Mouse (Mus musculus): ENCODE results near the gene Olfr769. TPM values are rescaled to one million over a fixed set of nuclear protein-coding genes. Genes with fewer than 3 reads are reported as not detected.
A peak's percentile ranks its signal among the peaks of the same experiment; 100 is the strongest.
"Not testable (repeated sequence)": the region's sequence is repeated elsewhere in the genome, so short reads cannot be mapped to it uniquely, and the experiment has no call there.

The Olfr769 gene
- polyA plus RNA-seq (2012; ENCODE audit: insufficient read depth, low replicate concordance): not detected in 2 replicates

- no peaks in the 10 kb centered on the region for H3K27me3 ChIP-seq (replicated peaks)
- peaks cover 8% of the 10 kb centered on the region; the same call in 1 of the 2 replicates for H3K9me3 ChIP-seq
- H3K4me1 ChIP-seq: no peaks in the 10 kb centered on the region
- H3K4me3 ChIP-seq (replicated peaks): no peak within 1 kb of the TSS
- no peaks in the 10 kb centered on the region for H3K36me3 ChIP-seq (replicated peaks; ENCODE audit: low read length)
- TF ChIP-seq FLI1 (IDR thresholded peaks at IDR 0.05; ENCODE audit: low read length) (no peak), GATA1 (IDR thresholded peaks at IDR 0.05; ENCODE audit: borderline replicate concordance, low read length) (no peak)
Observed at GRCm38 (mm10) chr10:129117761-129118160, at the start of gene Olfr769. Gene Olfr769 (minus strand): TSS chr10:129117861.

- no peaks in the 10 kb centered on the region for H3K27me3 ChIP-seq (replicated peaks)
- H3K36me3 ChIP-seq (replicated peaks; ENCODE audit: low read length): no peaks in the 10 kb centered on the region
- TF ChIP-seq FLI1 (IDR thresholded peaks at IDR 0.05; ENCODE audit: low read length) (no peak), GATA1 (IDR thresholded peaks at IDR 0.05; ENCODE audit: borderline replicate concordance, low read length) (no peak)
- H3K9me3 ChIP-seq: no peaks in the 10 kb centered on the region
- no peak within 1 kb of the TSS for H3K4me3 ChIP-seq (replicated peaks)
- H3K4me1 ChIP-seq: no peaks in the 10 kb centered on the region
Observed at GRCm38 (mm10) chr10:129164651-129165050, 47.0 kb upstream of the Olfr769 start, which contains the start of gene Olfr771. Gene Olfr771 (minus strand): TSS chr10:129164751.

- Histone ChIP-seq H3K9me3 (no peaks in the 10 kb centered on the region), H3K4me1 (no peaks in the 10 kb centered on the region), H3K36me3 (replicated peaks; ENCODE audit: low read length) (no peaks in the 10 kb centered on the region), H3K27me3 (replicated peaks) (no peaks in the 10 kb centered on the region), H3K4me3 (replicated peaks) (no peak within 1 kb of the TSS)
- TF ChIP-seq FLI1 (IDR thresholded peaks at IDR 0.05; ENCODE audit: low read length) (no peak), GATA1 (IDR thresholded peaks at IDR 0.05; ENCODE audit: borderline replicate concordance, low read length) (no peak)
Observed at GRCm38 (mm10) chr10:129138898-129139297, 21.2 kb upstream of the Olfr769 start, which contains the start of gene Olfr770. Gene Olfr770 (minus strand): TSS chr10:129138998.

- Histone ChIP-seq H3K4me3 (replicated peaks) (no peak overlapping the region), H3K27me3 (replicated peaks) (no peaks in the 10 kb centered on the region), H3K9me3 (peaks cover 12% of the 10 kb centered on the region), H3K4me1 (no peaks in the 10 kb centered on the region), H3K36me3 (replicated peaks; ENCODE audit: low read length) (no peaks in the 10 kb centered on the region)
- TF ChIP-seq FLI1 (IDR thresholded peaks at IDR 0.05; ENCODE audit: low read length): no peak
- peak; percentile 13; the same call in 1 of the 3 replicates for TF ChIP-seq GATA1 (IDR thresholded peaks at IDR 0.05; ENCODE audit: borderline replicate concordance, low read length)
Observed at GRCm38 (mm10) chr10:129115146-129115545, 2.5 kb downstream of the Olfr769 start.

GRCm38 (mm10) chr10:129101231-129101630 lies 16.4 kb downstream of the Olfr769 start:
- Histone ChIP-seq H3K27me3 (replicated peaks) (no peaks in the 10 kb centered on the region), H3K4me3 (replicated peaks) (no peak overlapping the region), H3K9me3 (peaks cover 3% of the 10 kb centered on the region; the same call in 1 of the 2 replicates), H3K36me3 (replicated peaks; ENCODE audit: low read length) (no peaks in the 10 kb centered on the region), H3K4me1 (no peaks in the 10 kb centered on the region)
- no peak for TF ChIP-seq GATA1 (IDR thresholded peaks at IDR 0.05; ENCODE audit: borderline replicate concordance, low read length)
- no peak for TF ChIP-seq FLI1 (IDR thresholded peaks at IDR 0.05; ENCODE audit: low read length)

GRCm38 (mm10) chr10:129099275-129099674 lies 18.4 kb downstream of the Olfr769 start, which contains the start of gene Olfr768:
Gene Olfr768 (minus strand): TSS chr10:129099375.
- Histone ChIP-seq H3K27me3 (replicated peaks) (no peaks in the 10 kb centered on the region), H3K4me3 (replicated peaks) (no peak within 1 kb of the TSS), H3K9me3 (peaks cover 3% of the 10 kb centered on the region; the same call in 1 of the 2 replicates), H3K4me1 (no peaks in the 10 kb centered on the region), H3K36me3 (replicated peaks; ENCODE audit: low read length) (no peaks in the 10 kb centered on the region)
- TF ChIP-seq GATA1 (IDR thresholded peaks at IDR 0.05; ENCODE audit: borderline replicate concordance, low read length) (no peak), FLI1 (IDR thresholded peaks at IDR 0.05; ENCODE audit: low read length) (no peak)

GRCm38 (mm10) chr10:129082810-129083209 lies 34.9 kb downstream of the Olfr769 start, which contains the start of gene Olfr767:
Gene Olfr767 (minus strand): TSS chr10:129082910.
- H3K9me3 ChIP-seq; H3K36me3 ChIP-seq (replicated peaks; ENCODE audit: low read length); H3K27me3 ChIP-seq (replicated peaks); H3K4me3 ChIP-seq (replicated peaks); H3K4me1 ChIP-seq: not testable (repeated sequence)

- Histone ChIP-seq H3K4me1 (no peaks in the 10 kb centered on the region), H3K4me3 (replicated peaks) (no peak within 1 kb of the TSS)
- TF ChIP-seq GATA1 (IDR thresholded peaks at IDR 0.05; ENCODE audit: borderline replicate concordance, low read length) (no peak), FLI1 (IDR thresholded peaks at IDR 0.05; ENCODE audit: low read length) (no peak)
Observed at GRCm38 (mm10) chr10:129068877-129069276, 48.8 kb downstream of the Olfr769 start, which contains the start of gene Olfr766-ps1. Gene Olfr766-ps1 (minus strand): TSS chr10:129068977.

More at GRCm38 (mm10) chr10:129068877-129069276, 48.8 kb downstream of the Olfr769 start, which contains the start of gene Olfr766-ps1:
- Histone ChIP-seq H3K9me3 (0 out of 2 replicates have a peak, but pooled peaks cover 3% of the 10 kb centered on the region), H3K36me3 (replicated peaks; ENCODE audit: low read length) (no peaks in the 10 kb centered on the region), H3K27me3 (replicated peaks) (no peaks in the 10 kb centered on the region)

Other genes starting within 250 kb of the Olfr769 start
- gene Gdf11, start 226.1 kb downstream of the Olfr769 start, polyA plus RNA-seq (2012; ENCODE audit: insufficient read depth, low replicate concordance): 0.18 TPM in 1 of 2 replicates, not detected in the other
- gene Cd63, start 216.9 kb downstream of the Olfr769 start, polyA plus RNA-seq (2012; ENCODE audit: insufficient read depth, low replicate concordance): 17.7 and 57.2 TPM in 2 replicates
- gene Rdh5, start 195.0 kb downstream of the Olfr769 start, polyA plus RNA-seq (2012; ENCODE audit: insufficient read depth, low replicate concordance): 15.8 and 37.7 TPM in 2 replicates
- gene Bloc1s1, start 193.8 kb downstream of the Olfr769 start, polyA plus RNA-seq (2012; ENCODE audit: insufficient read depth, low replicate concordance): 56.5 and 587 TPM in 2 replicates
- 1.1 and 1.9 TPM in 2 replicates for gene Itga7, start 184.0 kb downstream of the Olfr769 start, polyA plus RNA-seq (2012; ENCODE audit: insufficient read depth, low replicate concordance)
- gene Mettl7b, start 156.9 kb downstream of the Olfr769 start, polyA plus RNA-seq (2012; ENCODE audit: insufficient read depth, low replicate concordance): not detected in 2 replicates
- gene Olfr9, start 128.4 kb downstream of the Olfr769 start, polyA plus RNA-seq (2012; ENCODE audit: insufficient read depth, low replicate concordance): not detected in 2 replicates
- gene Olfr763, start 107.1 kb downstream of the Olfr769 start, polyA plus RNA-seq (2012; ENCODE audit: insufficient read depth, low replicate concordance): not detected in 2 replicates
- gene Olfr764-ps1, start 78.0 kb downstream of the Olfr769 start, polyA plus RNA-seq (2012; ENCODE audit: insufficient read depth, low replicate concordance): not detected in 2 replicates
- gene Olfr765, start 67.9 kb downstream of the Olfr769 start, polyA plus RNA-seq (2012; ENCODE audit: insufficient read depth, low replicate concordance): not detected in 2 replicates
- gene Olfr766-ps1, start 48.9 kb downstream of the Olfr769 start, polyA plus RNA-seq (2012; ENCODE audit: insufficient read depth, low replicate concordance): not detected in 2 replicates
- not detected in 2 replicates for gene Olfr767, start 35.0 kb downstream of the Olfr769 start, polyA plus RNA-seq (2012; ENCODE audit: insufficient read depth, low replicate concordance)
- gene Olfr768, start 18.5 kb downstream of the Olfr769 start, polyA plus RNA-seq (2012; ENCODE audit: insufficient read depth, low replicate concordance): 2.6 TPM in 1 of 2 replicates, not detected in the other
- not detected in 2 replicates for gene Olfr770, start 21.1 kb upstream of the Olfr769 start, polyA plus RNA-seq (2012; ENCODE audit: insufficient read depth, low replicate concordance)
- not detected in 2 replicates for gene Olfr771, start 46.9 kb upstream of the Olfr769 start, polyA plus RNA-seq (2012; ENCODE audit: insufficient read depth, low replicate concordance)
- not detected in 2 replicates for gene Olfr772, start 60.1 kb upstream of the Olfr769 start, polyA plus RNA-seq (2012; ENCODE audit: insufficient read depth, low replicate concordance)
- not detected in 2 replicates for gene Olfr773, start 69.6 kb upstream of the Olfr769 start, polyA plus RNA-seq (2012; ENCODE audit: insufficient read depth, low replicate concordance)
- not detected in 2 replicates for gene Olfr774, start 118.3 kb upstream of the Olfr769 start, polyA plus RNA-seq (2012; ENCODE audit: insufficient read depth, low replicate concordance)
- gene Olfr775, start 130.6 kb upstream of the Olfr769 start, polyA plus RNA-seq (2012; ENCODE audit: insufficient read depth, low replicate concordance): not detected in 2 replicates
- not detected in 2 replicates for gene Olfr776, start 141.3 kb upstream of the Olfr769 start, polyA plus RNA-seq (2012; ENCODE audit: insufficient read depth, low replicate concordance)
- gene Olfr777, start 153.6 kb upstream of the Olfr769 start, polyA plus RNA-seq (2012; ENCODE audit: insufficient read depth, low replicate concordance): not detected in 2 replicates
- not detected in 2 replicates for gene Olfr780, start 200.3 kb upstream of the Olfr769 start, polyA plus RNA-seq (2012; ENCODE audit: insufficient read depth, low replicate concordance)
- gene Olfr781, start 211.0 kb upstream of the Olfr769 start, polyA plus RNA-seq (2012; ENCODE audit: insufficient read depth, low replicate concordance): not detected in 2 replicates
- gene Olfr782, start 231.0 kb upstream of the Olfr769 start, polyA plus RNA-seq (2012; ENCODE audit: insufficient read depth, low replicate concordance): not detected in 2 replicates